Mouse (Mus musculus): ENCODE results near the gene Plch2.

The Plch2 gene

GRCm38 (mm10) chr4:155024170-155025010, 32.2 kb downstream of the Plch2 start:
- in situ Hi-C loops (cut with MboI, MseI): no loop called here

DNA sequence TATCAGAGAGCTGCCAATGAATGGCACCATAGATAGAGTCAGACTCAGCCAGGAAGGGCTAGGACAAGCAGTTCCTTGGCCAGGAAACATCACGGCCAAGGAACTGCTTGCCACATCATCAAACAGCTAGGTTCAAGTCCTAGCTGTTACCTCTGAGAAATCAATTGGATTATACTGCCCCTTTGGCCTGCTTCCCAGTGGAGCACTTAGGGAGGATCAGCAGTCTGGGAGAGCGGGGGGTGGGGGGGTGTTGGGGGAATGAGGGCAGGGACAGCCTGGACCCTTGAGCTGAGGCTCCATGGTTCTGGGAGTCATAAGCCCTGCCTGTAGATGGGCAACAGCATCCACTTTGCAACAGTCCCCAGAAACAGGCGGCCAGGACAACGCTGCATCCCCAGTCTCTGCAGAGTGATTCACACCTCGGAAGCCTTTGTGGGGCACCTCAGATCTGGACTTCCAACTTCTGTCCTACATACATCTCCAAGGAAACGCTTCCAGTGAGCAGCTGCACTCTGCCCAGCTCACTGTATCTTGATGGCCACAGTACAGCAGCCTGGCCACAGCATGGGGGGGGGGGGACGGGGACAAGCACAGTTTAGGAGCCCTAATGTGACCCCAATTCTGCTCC, 34.2 kb downstream of the Plch2 start:
- in situ Hi-C loops (cut with MboI, MseI): no loop called here

- in situ Hi-C loops (cut with MboI, MseI): no loop called here
Observed at GRCm38 (mm10) chr4:155020813-155021212, 35.8 kb downstream of the Plch2 start.

GRCm38 (mm10) chr4:155020141-155020540, 36.4 kb downstream of the Plch2 start:
- in situ Hi-C loops (cut with MboI, MseI): no loop called here

DNA sequence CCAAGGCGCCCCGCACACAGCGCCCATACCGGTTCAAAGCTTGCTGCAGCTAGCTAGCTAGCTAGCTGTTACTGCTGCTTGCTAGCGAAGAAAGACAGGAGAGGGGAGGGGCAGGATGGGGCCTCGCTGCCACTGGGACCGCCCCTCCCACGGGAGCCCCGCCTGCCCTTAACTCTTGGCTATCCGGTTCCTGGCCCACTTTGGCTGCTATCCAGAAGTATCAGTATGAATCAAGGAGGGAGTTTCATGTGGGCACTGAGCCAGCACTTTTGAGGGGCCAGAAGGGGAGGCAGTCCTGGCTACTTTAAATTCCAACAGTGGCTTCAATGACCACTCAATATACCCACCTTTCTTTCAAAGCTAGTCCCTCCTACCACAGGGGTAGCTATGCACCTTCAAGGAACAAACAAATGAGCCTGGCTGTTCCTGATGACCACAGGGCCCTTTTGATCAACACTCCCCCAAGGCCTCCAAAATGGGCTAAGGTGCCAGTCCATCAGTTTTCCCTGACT, 37.2 kb downstream of the Plch2 start:
- in situ Hi-C loops (cut with MboI, MseI): loop anchor here in 1 of 2 experiments (10.0 kb wide), 1 partner anchor 1545 kb away; no protein-coding TSS in a partner anchor

DNA sequence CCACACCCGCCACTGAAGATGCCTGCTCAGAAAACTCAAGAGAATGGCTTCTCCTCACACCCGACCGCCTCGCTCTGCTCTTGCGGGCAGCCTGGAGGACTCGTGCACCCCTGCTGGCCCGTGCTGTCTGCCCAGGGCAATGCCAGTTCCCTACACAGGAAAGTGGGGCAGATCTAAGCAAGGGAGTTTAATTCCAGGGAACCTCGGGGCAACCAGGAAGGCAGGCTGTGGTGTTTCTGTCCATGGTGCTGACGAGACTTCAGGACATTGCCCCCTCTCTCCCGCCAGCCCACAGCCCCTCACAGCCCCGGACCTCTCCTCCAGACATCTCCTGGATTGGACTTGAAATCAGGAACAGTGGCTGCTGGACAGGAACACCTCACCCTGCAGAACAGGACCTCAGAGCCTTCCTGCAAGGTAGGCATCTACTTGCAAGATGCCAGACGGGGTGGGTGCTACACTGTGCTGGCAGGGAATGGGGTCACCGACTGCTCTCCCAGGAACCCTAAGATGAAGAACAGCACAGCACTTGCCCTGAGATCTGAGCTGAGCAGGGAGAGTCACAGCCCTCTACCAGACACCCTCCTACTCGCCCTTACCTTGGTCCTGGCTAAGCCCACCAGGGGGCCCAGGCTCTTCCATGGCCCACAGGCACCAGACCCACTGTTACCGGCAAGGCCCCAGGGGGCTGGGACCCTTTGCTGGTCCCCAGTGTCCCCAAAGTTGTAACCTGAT, 37.8 kb downstream of the Plch2 start:
- in situ Hi-C loops (cut with MboI, MseI): loop anchor here in 1 of 2 experiments (10.0 kb wide), 1 partner anchor 1544 kb away; no protein-coding TSS in a partner anchor

DNA sequence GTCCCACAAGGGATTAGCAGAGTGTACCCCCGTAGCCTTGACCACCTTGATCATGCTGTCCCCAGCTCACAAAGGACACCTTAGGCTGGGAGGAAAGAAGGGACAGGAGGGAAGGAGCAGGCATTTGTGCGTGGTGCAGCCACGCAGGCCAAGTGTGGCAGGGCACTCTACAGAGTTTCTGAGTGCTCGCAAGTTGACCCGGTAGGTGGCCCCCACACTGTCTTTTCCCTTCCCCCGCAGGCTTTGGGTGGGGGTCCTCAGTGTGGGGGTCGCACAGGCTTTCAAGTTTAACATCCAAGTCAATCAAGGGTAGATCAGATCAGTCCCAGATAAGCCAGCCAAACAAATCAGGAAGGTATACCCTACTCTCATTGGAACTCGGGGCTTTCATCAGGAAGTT, 38.5 kb downstream of the Plch2 start:
- in situ Hi-C loops (cut with MboI, MseI): loop anchor here in 1 of 2 experiments (10.0 kb wide), 1 partner anchor 1543 kb away; no protein-coding TSS in a partner anchor

- in situ Hi-C loops (cut with MboI, MseI): loop anchor here in 1 of 2 experiments (10.0 kb wide), 1 partner anchor 1543 kb away; no protein-coding TSS in a partner anchor
Observed at GRCm38 (mm10) chr4:155017253-155017878, 39.2 kb downstream of the Plch2 start.

GRCm38 (mm10) chr4:155016807-155017206, 39.8 kb downstream of the Plch2 start:
- in situ Hi-C loops (cut with MboI, MseI): loop anchor here in 1 of 2 experiments (10.0 kb wide), 1 partner anchor 1542 kb away; no protein-coding TSS in a partner anchor

GRCm38 (mm10) chr4:155015550-155015949, 41.0 kb downstream of the Plch2 start:
- in situ Hi-C loops (cut with MboI, MseI): loop anchor here in 1 of 2 experiments (10.0 kb wide), 1 partner anchor 1541 kb away; no protein-coding TSS in a partner anchor

- in situ Hi-C loops (cut with MboI, MseI): loop anchor here in 1 of 2 experiments (10.0 kb wide), 1 partner anchor 1540 kb away; no protein-coding TSS in a partner anchor
Observed at GRCm38 (mm10) chr4:155014791-155015190, 41.8 kb downstream of the Plch2 start.

DNA sequence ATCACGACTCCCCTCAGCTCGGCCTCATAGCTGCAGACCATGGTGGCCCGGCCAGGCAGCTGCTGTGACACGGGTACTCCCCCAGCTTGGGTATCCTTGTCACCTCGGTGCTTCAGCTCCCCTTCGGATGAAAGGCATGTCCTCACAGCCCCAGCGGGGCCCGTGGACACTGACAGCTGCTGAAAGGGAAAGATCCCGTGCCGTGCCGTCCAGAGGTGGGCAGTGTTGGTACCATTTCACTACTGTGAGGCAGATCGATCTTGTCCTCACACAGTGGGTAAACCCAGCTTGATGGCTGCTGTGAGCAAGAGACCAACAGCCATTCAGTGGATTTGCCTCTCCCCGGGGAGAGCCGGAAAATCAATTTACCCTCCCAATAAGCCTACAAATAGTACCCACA, 42.3 kb downstream of the Plch2 start:
- in situ Hi-C loops (cut with MboI, MseI): loop anchor here in 1 of 2 experiments (10.0 kb wide), 1 partner anchor 1539 kb away; no protein-coding TSS in a partner anchor

DNA sequence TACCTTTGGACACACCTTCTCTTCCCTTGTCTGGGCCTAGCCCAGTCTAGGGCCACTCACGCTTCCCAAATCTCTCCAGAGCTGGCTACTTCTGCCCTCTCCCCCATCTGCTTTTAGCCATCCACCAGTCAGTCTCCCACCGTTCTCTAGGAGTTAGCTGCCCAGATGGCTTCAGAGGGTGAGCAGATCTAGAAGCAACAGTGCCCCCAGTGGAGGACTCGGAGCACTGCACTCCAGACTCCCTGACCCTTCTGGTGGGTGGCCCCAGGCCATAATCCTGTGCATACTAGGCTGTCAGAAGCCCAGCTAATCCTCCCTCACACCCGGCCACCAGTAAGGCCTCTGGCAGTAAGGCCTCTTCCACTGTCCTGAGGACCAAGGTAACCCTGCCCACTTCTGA, 43.8 kb downstream of the Plch2 start:
- in situ Hi-C loops (cut with MboI, MseI): loop anchor here in 1 of 2 experiments (10.0 kb wide), 1 partner anchor 1538 kb away; no protein-coding TSS in a partner anchor

DNA sequence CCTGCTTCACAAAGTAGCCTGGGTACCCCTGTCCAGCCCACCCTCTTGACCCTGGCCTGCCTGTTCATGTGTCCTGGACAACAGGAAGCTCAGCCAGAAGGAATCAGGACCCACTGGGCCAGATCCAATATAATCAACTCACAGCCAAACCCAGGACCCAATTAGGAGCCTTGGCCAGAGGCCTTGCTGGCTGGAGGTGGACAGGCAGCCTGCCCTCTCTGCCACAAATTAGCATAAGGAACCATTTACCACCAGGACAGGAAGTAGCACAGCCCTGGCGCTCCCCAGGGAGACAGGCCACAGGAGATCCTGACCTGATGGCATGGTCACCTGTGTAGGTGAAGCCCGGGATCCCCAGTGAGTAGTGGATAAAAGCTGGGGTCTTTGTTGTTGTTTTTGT, 44.5 kb downstream of the Plch2 start:
- in situ Hi-C loops (cut with MboI, MseI): loop anchor here in 1 of 2 experiments (10.0 kb wide), 1 partner anchor 1537 kb away; no protein-coding TSS in a partner anchor

GRCm38 (mm10) chr4:155011312-155012025, 45.1 kb downstream of the Plch2 start:
- in situ Hi-C loops (cut with MboI, MseI): loop anchor here in 1 of 2 experiments (10.0 kb wide), 1 partner anchor 1537 kb away; no protein-coding TSS in a partner anchor

- in situ Hi-C loops (cut with MboI, MseI): loop anchor here in 1 of 2 experiments (10.0 kb wide), 1 partner anchor 1536 kb away; no protein-coding TSS in a partner anchor
Observed at GRCm38 (mm10) chr4:155010870-155011269, 45.7 kb downstream of the Plch2 start.

DNA sequence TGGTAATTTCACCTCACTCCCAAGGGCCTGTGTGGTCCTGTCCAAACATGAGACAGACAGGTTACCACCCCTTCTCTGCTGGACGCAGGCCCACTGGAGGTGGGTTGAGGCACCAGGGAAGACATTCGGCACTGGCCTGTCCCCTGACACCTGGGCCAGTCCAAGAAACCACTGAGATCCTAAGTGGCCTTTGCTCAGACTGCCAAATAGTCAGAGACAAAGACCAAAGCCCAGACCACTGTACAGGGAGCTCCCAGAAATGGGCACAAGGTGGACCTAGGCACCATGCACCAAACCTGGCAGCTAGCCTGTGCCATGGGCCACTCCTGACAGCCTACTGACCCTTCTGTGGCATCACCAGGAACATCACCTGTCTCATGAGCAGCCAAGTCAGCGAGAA, 47.4 kb downstream of the Plch2 start:
- in situ Hi-C loops (cut with MboI, MseI): loop anchor here in 1 of 2 experiments (10.0 kb wide), 1 partner anchor 1384 kb away; no protein-coding TSS in a partner anchor

DNA sequence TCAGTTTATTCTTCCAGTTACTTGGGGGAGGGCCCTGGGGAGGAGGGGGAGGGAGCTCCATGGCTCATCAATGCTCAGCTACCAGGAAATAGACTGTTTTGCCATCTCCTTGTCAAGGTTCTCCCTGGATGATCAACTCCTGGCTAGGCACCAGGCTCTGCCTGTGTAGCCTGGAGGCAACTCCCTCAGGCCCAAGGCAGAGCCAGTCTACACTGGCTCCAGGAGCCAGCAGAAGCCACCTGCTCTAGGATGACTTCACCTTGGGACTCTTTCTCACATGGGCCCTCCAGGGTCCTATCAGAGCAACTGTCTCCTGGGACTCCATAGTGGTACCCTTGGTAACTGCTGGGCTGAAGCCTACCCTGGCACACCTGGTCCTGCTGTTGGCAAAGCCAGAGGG, 48.5 kb downstream of the Plch2 start:
- in situ Hi-C loops (cut with MboI, MseI): loop anchor here in 1 of 2 experiments (10.0 kb wide), 1 partner anchor 1383 kb away; no protein-coding TSS in a partner anchor

GRCm38 (mm10) chr4:155007641-155008040, 48.9 kb downstream of the Plch2 start:
- in situ Hi-C loops (cut with MboI, MseI): loop anchor here in 1 of 2 experiments (10.0 kb wide), 1 partner anchor 1383 kb away; no protein-coding TSS in a partner anchor
